Mouse (Mus musculus) cerebellum, postnatal 10 days (tissue): ENCODE measurements at regions not wholly inside any gene's neighbourhood (a gene's known extent, or its start where the extent isn't known, plus 50 kb on each side); places are given as distances from the start of the nearest gene placed in this dataset.

Experiments
- DNase-seq, 2 experiments: peaks; one replicate each; pipeline ENCODE4 v3.0.0; 2021; ENCODE audit warnings: mixed read lengths in 2 of 2

GRCm38 (mm10) chr6:6289806-6290205 is 72.8 kb upstream of the Slc25a13 start:
- peak; percentile 62 to 76 for DNase-seq

- no peak for DNase-seq
These were observed 64.0 kb upstream of the Slc25a13 start for GRCm38 (mm10) chr6:6280812-6281568.

- DNase-seq, result no peak
These were observed 62.7 kb upstream of the Slc25a13 start for GRCm38 (mm10) chr6:6279646-6280045.

- DNase-seq, result no peak
These were observed 53.6 kb upstream of the Slc25a13 start for GRCm38 (mm10) chr6:6270545-6270944.
